Mouse (Mus musculus): ENCODE data around the gene Wnt3.

Wnt3 gene

DNA sequence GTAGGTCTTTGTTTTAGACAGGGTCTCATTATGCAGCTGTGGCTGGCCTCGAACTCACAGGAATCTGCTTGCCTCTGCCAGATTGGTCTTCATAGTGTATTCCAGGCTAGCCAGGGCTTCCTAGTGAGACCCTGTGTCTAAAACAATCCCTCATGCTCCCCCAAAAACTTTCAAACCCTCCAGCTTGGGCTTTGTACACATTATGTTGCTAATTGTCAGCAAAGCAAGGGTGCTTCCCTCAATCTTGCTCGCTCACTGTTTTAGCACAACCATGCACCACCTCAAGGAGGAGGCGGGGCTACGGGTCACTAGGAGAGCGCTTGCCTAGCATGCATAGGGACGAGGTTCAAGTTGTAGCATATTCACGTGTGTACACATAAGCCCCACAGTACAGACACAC is 54.9 kb downstream of the Wnt3 start:
- in situ Hi-C loops (cut with MboI; ENCODE audit: low pct_unique_long_range_greater_than_20kb in 1 of 2, low sequenced_read_pairs in 2 of 2, unreplicated experiment in 1 of 2): no loop called here

DNA sequence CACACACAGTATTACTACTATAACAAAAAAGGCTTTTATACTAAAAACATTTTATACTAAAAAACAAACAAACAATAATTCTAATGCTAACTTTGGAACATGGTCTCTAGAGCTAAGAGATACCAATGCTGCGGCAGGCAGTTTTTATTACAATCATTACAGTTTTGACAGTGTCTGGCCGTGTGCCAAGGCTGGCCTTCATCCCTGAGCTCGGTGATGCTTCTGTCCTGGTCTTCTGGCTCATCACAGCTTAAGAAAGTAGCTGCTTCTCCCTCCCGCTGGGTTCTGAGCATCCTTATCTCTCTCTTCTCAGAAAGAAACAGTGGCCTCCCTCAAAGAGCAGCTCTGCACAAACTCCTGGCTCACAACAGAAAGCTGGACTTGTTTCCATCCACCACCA is 56.0 kb downstream of the Wnt3 start:
- in situ Hi-C loops (cut with MboI; ENCODE audit: low pct_unique_long_range_greater_than_20kb in 1 of 2, low sequenced_read_pairs in 2 of 2, unreplicated experiment in 1 of 2): no loop called here

DNA sequence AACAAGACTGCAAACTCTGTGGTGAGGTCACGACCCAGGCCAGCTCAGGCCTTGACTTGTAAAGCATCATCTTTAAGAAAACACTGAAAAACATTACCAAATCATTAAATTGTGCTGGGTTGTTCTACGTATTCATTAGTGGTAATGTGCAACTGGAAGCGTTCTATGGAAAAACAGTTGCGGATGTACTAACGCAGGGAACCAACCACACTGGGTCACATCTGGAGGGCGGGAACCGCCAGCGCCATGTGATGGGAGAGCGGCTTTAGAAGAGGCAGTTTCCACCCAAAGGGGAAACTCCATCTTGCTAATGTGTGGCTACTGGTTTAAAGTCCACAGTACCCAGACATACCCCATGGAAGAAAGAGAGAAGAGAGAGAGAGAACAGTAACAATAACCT is 56.5 kb downstream of the Wnt3 start:
- in situ Hi-C loops (cut with MboI; ENCODE audit: low pct_unique_long_range_greater_than_20kb in 1 of 2, low sequenced_read_pairs in 2 of 2, unreplicated experiment in 1 of 2): no loop called here

DNA sequence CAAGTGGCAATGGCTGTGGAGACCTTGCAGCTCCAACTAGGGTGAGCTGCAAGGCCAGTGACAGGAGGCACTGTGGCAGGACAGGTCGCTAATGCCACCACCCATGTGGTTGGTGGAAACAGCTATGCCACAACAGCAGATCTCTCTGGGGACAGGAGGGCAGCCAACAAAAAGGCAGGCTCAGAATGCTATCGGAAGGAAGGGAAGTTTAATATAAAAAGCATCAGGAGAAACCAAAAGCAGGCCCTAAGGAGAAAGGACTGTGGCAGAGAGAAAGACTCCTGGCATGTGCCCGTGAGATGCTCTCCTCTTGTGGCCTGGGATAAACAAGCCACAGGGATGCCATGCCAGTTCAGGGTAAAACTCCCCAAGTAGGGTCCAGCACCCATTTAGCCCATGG is 57.8 kb downstream of the Wnt3 start:
- in situ Hi-C loops (cut with MboI; ENCODE audit: low pct_unique_long_range_greater_than_20kb in 1 of 2, low sequenced_read_pairs in 2 of 2, unreplicated experiment in 1 of 2): no loop called here

DNA sequence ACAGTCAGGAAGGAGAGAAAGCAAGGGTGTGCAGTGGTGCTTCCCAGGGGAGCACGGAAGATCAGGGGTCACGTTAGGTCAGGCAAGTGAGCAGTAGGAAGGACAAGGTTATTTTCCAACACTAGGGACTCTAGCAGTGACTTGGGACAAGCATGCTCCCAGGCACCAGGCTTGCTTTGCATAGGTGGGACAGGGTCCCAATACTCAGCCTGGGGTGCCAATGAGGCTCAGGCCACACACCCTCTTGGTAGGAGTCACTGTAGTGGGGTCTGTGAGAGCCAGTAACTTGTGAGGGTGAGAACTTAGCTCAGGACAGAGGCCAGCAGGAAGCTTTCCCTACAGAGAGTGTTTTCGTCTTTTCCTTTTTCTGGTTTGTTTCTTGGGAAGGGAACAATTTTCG is 58.4 kb downstream of the Wnt3 start:
- in situ Hi-C loops (cut with MboI; ENCODE audit: low pct_unique_long_range_greater_than_20kb in 1 of 2, low sequenced_read_pairs in 2 of 2, unreplicated experiment in 1 of 2): no loop called here

DNA sequence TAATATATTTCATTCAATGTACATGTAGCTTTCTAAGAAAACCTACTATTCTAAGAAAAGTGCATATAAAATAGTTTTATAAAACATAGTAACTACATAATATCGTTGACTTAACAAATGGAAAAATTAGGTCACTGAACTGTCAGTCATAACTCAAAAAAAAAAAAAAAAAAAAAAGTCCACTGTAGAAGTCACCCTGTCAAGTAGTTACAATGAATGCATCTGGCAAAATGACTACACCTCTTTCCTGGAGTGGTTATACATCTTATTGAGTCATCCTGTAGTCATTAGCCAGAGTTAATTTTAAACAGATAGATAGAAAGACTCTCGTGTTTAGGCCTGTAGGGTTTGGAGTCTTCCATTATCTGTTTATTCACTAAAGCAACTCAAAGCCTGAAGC is 65.0 kb downstream of the Wnt3 start:
- in situ Hi-C loops (cut with MboI; ENCODE audit: low pct_unique_long_range_greater_than_20kb in 1 of 2, low sequenced_read_pairs in 2 of 2, unreplicated experiment in 1 of 2): no loop called here

DNA sequence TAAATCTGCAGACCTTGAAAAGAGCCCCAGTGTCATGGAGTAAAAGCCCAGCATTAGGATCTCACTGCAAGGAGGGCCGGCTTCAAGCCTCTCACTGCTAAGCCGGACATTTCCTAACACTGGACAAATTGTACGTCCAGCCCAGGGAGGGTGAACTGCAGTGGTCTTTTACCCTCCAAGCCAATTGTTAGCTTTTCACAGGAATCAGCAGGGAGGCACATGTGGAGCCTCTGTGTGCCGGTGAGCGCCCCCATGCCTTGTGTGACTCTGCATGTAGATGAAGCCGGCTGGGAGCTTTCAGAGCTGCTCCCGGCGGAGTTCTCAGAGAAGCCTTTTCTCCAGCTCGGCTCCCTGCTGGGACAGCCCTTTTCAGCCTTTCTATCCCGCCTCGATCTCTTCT is 66.9 kb downstream of the Wnt3 start:
- in situ Hi-C loops (cut with MboI; ENCODE audit: low pct_unique_long_range_greater_than_20kb in 1 of 2, low sequenced_read_pairs in 2 of 2, unreplicated experiment in 1 of 2): no loop called here

DNA sequence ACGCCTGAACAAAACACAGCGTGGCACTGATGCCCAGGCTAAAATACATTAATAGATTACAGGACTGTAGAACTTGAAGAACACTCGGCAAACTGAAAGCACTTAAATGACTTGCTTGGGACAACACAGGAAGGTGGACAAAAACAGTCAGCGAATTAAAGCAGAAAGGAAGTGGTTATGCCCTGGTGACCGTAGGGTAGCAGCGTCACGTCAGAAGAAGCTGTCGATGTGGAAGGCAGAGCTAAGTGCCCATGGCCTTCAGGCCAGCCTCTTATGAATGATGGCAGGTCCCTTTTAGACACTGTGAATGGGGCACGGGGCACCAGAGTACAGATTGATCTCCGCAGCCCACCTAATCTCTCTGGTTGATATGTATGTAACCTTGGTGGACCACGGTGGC is 74.3 kb downstream of the Wnt3 start:
- in situ Hi-C loops (cut with MboI; ENCODE audit: low pct_unique_long_range_greater_than_20kb in 1 of 2, low sequenced_read_pairs in 2 of 2, unreplicated experiment in 1 of 2): no loop called here

DNA sequence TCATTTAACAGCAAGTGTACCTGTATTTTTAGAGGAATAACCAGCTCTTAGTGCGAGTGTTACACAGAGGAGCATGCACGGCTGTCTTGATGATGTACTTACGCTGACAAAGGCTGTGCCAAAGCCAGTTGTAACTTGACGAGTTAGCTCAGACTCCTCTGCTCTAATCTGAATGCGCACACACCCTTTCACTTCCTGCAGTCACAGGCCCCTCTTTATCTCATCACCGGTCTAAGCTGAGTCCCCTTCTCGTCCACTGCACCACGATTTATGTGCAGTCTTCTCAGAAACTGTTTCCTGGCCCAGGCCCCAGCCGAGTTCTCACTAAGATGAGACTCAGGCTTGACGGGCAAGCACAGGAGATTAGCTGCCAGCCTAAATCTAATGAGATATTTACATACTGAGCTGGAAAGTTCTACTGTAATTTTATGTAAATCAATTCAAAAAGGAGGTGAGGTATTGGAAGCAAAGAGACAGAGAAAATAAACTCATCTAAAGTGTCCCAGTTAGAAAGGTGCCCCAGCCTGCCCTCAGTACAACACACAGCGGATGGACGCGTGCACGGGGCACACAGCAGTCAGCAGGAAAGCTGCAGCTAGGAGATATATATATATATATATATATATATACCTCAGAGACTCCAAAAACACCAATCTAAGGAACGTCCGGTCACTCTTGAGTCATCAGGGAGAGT is 78.8 kb downstream of the Wnt3 start:
- in situ Hi-C loops (cut with MboI; ENCODE audit: low pct_unique_long_range_greater_than_20kb in 1 of 2, low sequenced_read_pairs in 2 of 2, unreplicated experiment in 1 of 2): no loop called here

DNA sequence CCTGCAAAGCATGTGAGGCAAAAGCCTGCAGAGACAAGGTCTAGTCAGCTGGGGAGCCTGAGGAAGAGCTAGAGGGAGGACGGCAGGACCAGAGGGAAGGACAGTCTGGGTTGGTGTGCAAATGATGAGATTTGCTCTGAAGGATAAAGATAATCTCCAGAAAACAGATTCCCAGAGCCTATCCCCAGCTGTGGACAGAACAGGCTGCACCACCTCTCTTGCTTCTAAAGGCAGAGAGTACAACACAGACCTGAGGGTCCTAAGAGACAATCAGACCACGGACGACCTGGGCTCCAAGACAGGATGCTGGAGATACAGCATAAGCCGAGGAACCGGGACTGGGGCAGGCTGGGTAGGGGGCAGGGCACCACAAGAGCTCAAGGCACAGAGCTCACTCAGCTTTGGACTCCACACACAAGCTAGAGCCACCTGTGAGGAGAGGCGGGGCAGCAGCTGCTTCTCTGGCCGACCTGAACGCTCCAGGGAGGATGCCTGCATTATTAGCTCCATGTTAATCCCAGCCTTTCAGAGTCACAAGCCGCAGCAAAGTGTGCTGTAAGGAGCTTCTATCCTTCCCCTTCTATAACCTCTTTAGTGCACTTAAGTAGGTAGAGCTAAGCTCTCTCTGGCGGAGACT is 79.5 kb downstream of the Wnt3 start:
- in situ Hi-C loops (cut with MboI; ENCODE audit: low pct_unique_long_range_greater_than_20kb in 1 of 2, low sequenced_read_pairs in 2 of 2, unreplicated experiment in 1 of 2): no loop called here

DNA sequence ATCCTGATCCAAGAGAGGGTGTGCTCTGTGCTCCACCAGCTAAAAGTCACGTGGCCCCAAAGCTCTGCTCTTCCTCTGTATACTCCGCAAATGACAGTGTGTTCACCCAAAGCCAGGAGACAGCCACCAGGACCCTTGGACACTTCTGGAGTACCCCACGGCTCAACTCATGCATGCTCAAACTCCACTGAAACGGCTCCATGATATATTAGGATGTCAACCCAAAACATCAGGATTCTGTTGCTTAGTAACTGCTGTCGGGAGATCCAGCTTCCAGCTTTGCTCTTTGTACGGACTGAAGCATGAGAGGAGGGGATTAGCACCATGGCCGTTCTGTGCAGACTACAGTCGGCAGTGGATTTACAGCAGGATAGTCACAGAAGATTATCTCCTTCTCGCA is 80.3 kb downstream of the Wnt3 start:
- in situ Hi-C loops (cut with MboI; ENCODE audit: low pct_unique_long_range_greater_than_20kb in 1 of 2, low sequenced_read_pairs in 2 of 2, unreplicated experiment in 1 of 2): no loop called here

DNA sequence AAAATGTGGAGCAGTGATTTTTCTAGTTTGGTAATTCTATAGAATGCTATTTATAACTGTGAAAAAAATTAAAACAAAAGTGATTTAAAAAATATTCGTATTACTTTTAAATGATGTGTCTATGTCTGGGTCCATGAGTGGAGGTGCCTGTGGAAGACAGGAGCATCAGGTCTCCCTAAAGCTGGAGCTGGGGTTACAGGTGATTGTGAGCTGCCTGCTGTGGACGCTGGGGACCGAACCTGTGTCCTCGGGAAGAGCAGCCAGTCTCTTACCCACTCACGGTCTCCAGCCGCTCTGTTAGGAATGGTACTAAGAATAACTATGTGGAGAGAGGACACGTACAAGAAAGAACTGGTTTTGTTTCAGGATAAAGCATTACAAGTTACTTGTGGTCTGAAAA is 82.7 kb downstream of the Wnt3 start:
- in situ Hi-C loops (cut with MboI; ENCODE audit: low pct_unique_long_range_greater_than_20kb in 1 of 2, low sequenced_read_pairs in 2 of 2, unreplicated experiment in 1 of 2): no loop called here

DNA sequence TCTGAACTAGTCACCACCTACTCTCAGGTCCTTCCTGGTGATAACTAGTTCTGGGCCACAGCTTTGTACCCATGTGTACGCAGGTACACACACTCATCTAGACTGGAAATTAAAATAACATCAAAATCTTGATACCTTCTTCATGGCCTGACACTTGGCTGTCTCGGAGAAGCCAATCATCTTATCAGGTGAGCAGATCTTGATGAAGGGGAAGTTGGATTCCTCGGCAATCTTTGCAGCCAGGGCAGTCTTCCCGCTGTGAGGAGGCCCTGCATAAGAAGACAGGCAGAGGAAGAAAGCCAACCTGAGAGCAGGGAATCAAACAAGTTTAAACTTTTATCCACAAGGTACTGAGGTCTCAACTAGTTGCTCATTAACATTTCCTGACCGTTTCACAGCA is 84.8 kb downstream of the Wnt3 start:
- in situ Hi-C loops (cut with MboI; ENCODE audit: low pct_unique_long_range_greater_than_20kb in 1 of 2, low sequenced_read_pairs in 2 of 2, unreplicated experiment in 1 of 2): no loop called here

DNA sequence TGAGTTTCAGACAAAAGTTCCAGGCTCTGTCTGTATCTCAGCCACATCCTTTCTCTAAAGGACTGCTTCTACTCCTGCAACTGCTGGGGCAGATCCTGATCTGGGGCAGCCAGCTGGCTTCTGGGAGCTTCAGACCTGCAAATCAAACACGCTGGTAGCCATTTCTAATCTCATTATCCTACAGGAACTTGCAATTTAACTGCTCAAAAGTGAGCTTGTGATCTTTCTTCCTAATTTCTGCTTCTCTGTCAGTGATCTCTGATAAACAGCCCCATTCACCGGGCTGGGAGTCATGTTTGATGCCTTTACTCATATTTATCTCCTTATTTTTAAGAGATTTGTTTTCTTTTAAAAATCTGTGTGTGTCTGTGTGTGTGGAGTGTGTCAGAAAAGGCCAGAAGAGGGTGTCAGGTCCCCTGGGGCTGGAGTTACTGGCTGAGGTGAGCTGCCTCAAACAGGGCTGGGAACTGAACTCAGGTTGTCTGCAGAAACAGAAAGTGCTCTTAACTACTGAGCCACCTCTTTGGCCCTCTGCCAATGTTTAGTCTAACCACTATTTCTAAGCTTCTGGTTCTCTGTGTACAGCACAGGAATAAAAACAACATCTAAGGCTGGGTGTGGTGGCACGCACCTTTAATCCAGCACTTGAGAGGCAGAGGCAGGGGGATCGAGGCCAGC is 86.1 kb downstream of the Wnt3 start:
- in situ Hi-C loops (cut with MboI; ENCODE audit: low pct_unique_long_range_greater_than_20kb in 1 of 2, low sequenced_read_pairs in 2 of 2, unreplicated experiment in 1 of 2): no loop called here

DNA sequence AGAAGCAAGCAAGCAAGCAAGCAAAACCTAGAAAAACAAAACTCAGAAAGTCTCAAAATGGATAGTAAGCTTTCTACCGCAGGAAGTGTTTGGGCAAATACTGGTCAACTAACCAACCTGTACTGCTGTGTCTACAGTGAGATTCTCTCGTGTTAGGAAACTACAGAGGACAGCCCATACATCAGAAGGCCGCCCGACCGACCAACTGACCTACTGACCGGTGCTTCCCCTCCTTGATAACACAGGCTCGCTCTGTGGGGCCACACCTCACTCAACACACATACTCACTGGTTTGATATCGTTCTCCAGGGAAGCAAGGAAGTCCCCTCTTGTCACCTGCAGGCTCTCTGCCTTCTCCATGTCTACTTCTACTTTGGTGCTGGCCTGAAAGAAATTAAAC is 89.0 kb downstream of the Wnt3 start:
- in situ Hi-C loops (cut with MboI; ENCODE audit: low pct_unique_long_range_greater_than_20kb in 1 of 2, low sequenced_read_pairs in 2 of 2, unreplicated experiment in 1 of 2): no loop called here

DNA sequence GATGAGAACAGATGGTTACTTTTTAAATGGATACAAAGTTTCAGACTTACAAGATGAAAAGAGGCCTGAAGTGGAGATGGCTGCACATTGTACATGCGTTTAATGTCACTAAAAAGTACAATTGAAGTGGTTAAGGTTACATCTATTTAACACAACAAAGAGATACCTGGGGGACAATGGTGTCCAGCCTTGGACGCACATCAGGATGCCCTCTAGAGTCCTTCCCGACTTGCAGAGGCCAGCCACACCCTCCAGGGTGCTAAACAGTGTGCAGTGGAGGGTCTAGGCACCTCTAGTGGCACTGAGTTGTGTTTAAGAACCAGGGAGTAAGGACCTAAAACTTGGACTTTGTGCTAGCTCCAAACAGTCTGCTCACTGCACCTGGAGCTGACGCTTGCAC is 90.5 kb downstream of the Wnt3 start:
- in situ Hi-C loops (cut with MboI; ENCODE audit: low pct_unique_long_range_greater_than_20kb in 1 of 2, low sequenced_read_pairs in 2 of 2, unreplicated experiment in 1 of 2): no loop called here

DNA sequence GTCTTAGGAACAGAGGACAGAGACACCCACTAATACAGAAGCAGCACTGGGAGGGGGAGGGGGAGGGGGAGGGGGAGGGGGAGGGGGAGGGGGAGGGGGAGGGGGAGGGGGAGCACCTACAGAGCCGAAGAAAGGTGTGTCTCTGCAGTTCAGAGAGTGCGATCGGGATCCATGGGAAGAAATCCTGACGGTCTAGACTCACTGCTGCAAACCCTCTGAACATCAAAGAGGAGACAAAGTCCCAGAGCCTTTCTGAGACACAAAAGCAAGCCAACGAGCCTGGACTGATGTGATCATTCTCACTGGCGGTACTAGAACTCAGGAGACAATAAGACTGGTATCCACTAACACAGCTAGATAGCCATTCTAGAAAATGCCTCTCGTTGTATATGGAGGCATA is 91.4 kb downstream of the Wnt3 start:
- in situ Hi-C loops (cut with MboI; ENCODE audit: low pct_unique_long_range_greater_than_20kb in 1 of 2, low sequenced_read_pairs in 2 of 2, unreplicated experiment in 1 of 2): no loop called here

All from mouse embryonic stem cell (cell line).